Mouse (Mus musculus) CH12.LX (cell line): ENCODE measurements around the gene P4ha2. TPM values are rescaled to one million over a fixed set of nuclear protein-coding genes. Genes with fewer than 3 reads are reported as not detected.

ENCODE experiments used
- DNase-seq: peaks from one replicate; pipeline ENCODE4 v3.0.0-alpha.2; 2013; ENCODE audit errors: extremely low read depth
- H3K27ac ChIP-seq: 2 replicates; pipeline ENCODE4 v1.5.1; 2012; ENCODE audit warnings: low read depth, mild to moderate bottlenecking, control low read depth, moderate library complexity; ENCODE audit not compliant: insufficient read depth
- H3K27me3 ChIP-seq: replicated peaks from 2 replicates; pipeline ENCODE3; 2012; ENCODE audit warnings: inconsistent platforms
- H3K36me3 ChIP-seq, 2 experiments: replicated peaks in 1 of 2; 2 replicates each; pipeline versions ENCODE3 to v1.6.1; 2012; ENCODE audit warnings: inconsistent platforms in 1 of 2, low read length in 1 of 2, mild to moderate bottlenecking in 1 of 2, mixed read lengths in 1 of 2, moderate library complexity in 1 of 2; ENCODE audit not compliant: control insufficient read depth in 1 of 2, insufficient read depth in 1 of 2
- H3K4me1 ChIP-seq, 2 experiments: 2 replicates each; pipeline ENCODE4 v1.6.1; 2012; ENCODE audit warnings: inconsistent platforms in 1 of 2, moderate library complexity in 1 of 2; ENCODE audit not compliant: insufficient read depth in 2 of 2, control insufficient read depth in 1 of 2
- H3K4me2 ChIP-seq: 2 replicates; pipeline ENCODE4 v1.6.1; 2012; ENCODE audit warnings: low read depth, mild to moderate bottlenecking, control low read depth; ENCODE audit not compliant: poor library complexity, insufficient read depth, severe bottlenecking
- H3K4me3 ChIP-seq, 3 experiments: fragments of 150-350 bp in 1 of 3; sonication (generic) in 1 of 3; replicated peaks in 1 of 3; 2 replicates each; pipeline versions ENCODE3 to v1.5.1; 2011 to 2012; ENCODE audit warnings: low read depth in 2 of 3, low read length in 2 of 3, mild to moderate bottlenecking in 2 of 3, moderate library complexity in 2 of 3, control low read depth in 1 of 3, improper control_type of control experiment in 1 of 3, inconsistent platforms in 1 of 3, mixed read lengths in 1 of 3; ENCODE audit not compliant: poor library complexity in 1 of 3
- H3K79me2 ChIP-seq: replicated peaks from 2 replicates; pipeline ENCODE4 v1.6.1; 2012; ENCODE audit warnings: mild to moderate bottlenecking, moderate library complexity; ENCODE audit not compliant: control insufficient read depth, poor library complexity, insufficient read depth, severe bottlenecking; ENCODE audit errors: extremely low read depth
- H3K9ac ChIP-seq: 2 replicates; pipeline ENCODE4 v1.6.1; 2012; ENCODE audit warnings: low read depth, mild to moderate bottlenecking, control low read depth, moderate library complexity; ENCODE audit not compliant: insufficient read depth
- H3K9me3 ChIP-seq: replicated peaks from 2 replicates; pipeline ENCODE3; 2012; ENCODE audit warnings: low read length, inconsistent platforms, mixed read lengths
- BHLHE40 ChIP-seq: IDR thresholded peaks from 2 replicates; pipeline ENCODE4 v1.6.1; 2011; ENCODE audit warnings: mild to moderate bottlenecking, low read depth, low read length, improper control_type of control experiment
- ETS1 ChIP-seq: conservative IDR thresholded peaks from 2 replicates; pipeline ENCODE4 v1.6.1; 2012; ENCODE audit warnings: low read depth, mild to moderate bottlenecking, inconsistent platforms, low read length, improper control_type of control experiment, moderate library complexity
- HCFC1 ChIP-seq: IDR thresholded peaks from 2 replicates; pipeline ENCODE4 v1.6.1; 2012; ENCODE audit warnings: low read depth, mild to moderate bottlenecking, inconsistent platforms, low read length, improper control_type of control experiment
- IRF4 ChIP-seq: IDR thresholded peaks from 2 replicates; pipeline ENCODE4 v1.6.1; 2014; ENCODE audit warnings: low read depth, mild to moderate bottlenecking, inconsistent platforms, low read length, improper control_type of control experiment
- JUN ChIP-seq: IDR thresholded peaks from 2 replicates; pipeline ENCODE4 v1.6.1; 2011; ENCODE audit warnings: low read depth, mild to moderate bottlenecking, low read length, improper control_type of control experiment, moderate library complexity; ENCODE audit not compliant: insufficient read depth
- JUND ChIP-seq: conservative IDR thresholded peaks from 2 replicates; pipeline ENCODE4 v1.6.1; 2011; ENCODE audit warnings: low read depth, low read length, improper control_type of control experiment
- MEF2A ChIP-seq: IDR thresholded peaks from 2 replicates; pipeline ENCODE4 v1.6.1; 2014; ENCODE audit warnings: low read depth, mild to moderate bottlenecking, inconsistent platforms, low read length, improper control_type of control experiment, borderline replicate concordance
- RAD21 ChIP-seq: IDR thresholded peaks from 2 replicates; pipeline ENCODE4 v1.6.1; 2011; ENCODE audit warnings: low read depth, mild to moderate bottlenecking, low read length, improper control_type of control experiment, moderate library complexity
- TBP ChIP-seq: conservative IDR thresholded peaks from 2 replicates; pipeline ENCODE4 v1.6.1; 2011; ENCODE audit warnings: low read depth, low read length, improper control_type of control experiment
- TCF12 ChIP-seq: IDR thresholded peaks from 2 replicates; pipeline ENCODE4 v1.6.1; 2014; ENCODE audit warnings: low read depth, mild to moderate bottlenecking, inconsistent platforms, low read length, improper control_type of control experiment
- USF1 ChIP-seq: IDR thresholded peaks from 2 replicates; pipeline ENCODE4 v1.6.1; 2014; ENCODE audit warnings: low read depth, mild to moderate bottlenecking, inconsistent platforms, low read length, improper control_type of control experiment
- ZKSCAN1 ChIP-seq: IDR thresholded peaks from 2 replicates; pipeline ENCODE4 v1.6.1; 2012; ENCODE audit warnings: low read depth, inconsistent platforms, low read length, improper control_type of control experiment, borderline replicate concordance
- ZNF384 ChIP-seq: IDR thresholded peaks from 2 replicates; pipeline ENCODE4 v1.6.1; 2012; ENCODE audit warnings: low read depth, low read length, improper control_type of control experiment, inconsistent platforms
- dilution Hi-C: fragments of 300-500 bp; cut with MboI; formaldehyde crosslinking; loops from 2 replicates; pipeline ENCODE4 v1.14.3; 2020; ENCODE audit warnings: low sequenced_read_pairs; ENCODE audit not compliant: extremely low pct_unique_long_range_greater_than_20kb, extremely low pct_ligation_motif_present
- in situ Hi-C: fragments of 300-500 bp; cut with MboI; formaldehyde crosslinking; loops from 3 replicates; pipeline ENCODE4 v1.14.3; 2019; ENCODE audit warnings: low sequenced_read_pairs, low pct_ligation_motif_present, low pct_unique_long_range_greater_than_20kb, mixed read lengths
- polyA plus RNA-seq: library from polyadenylated mRNA; unstranded; fragments of >175 nt; gene quantifications from 2 replicates; pipeline ENCODE4 v1.2.1, GENCODE M21; 2012; ENCODE audit warnings: low read depth; ENCODE audit not compliant: insufficient read length
- total RNA-seq, 2 experiments: library from RNA; depleted of rRNA; stranded (reverse); fragments of 300-350 nt in 1 of 2; fragments of >200 nt in 1 of 2; gene quantifications; 2 replicates each; pipeline ENCODE4 v1.2.3; 2012 to 2014

P4ha2 gene
- total and polyA plus RNA-seq, 3 experiments = 3.6 to 10.0 (median 7.9) TPM

DNA sequence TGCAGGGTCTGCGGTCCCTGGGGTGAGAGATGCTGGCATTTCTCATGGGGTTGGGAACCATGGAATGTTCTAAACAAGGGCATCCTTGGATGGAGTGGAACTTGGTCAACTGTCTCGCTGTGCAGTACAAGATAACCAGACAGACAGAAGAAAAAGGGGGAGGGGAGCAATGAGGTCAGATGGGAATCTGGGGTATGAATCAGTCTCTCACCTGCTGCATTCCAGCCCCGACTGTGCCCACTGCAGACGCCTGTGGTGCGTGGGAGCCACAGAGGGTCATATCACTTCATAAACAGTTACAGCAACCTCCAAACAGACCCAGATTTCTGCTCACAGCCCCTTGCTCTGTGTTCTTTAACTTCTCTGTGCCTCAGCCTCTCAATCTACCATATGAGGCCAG, 33.5 kb upstream of the P4ha2 start:
- Histone ChIP-seq H3K4me2 (no peak overlapping the region), H3K9me3 (no peaks in the 10 kb centered on the region), H3K4me3 (no peak overlapping the region), H3K79me2 (no peaks in the 10 kb centered on the region), H3K9ac (no peak overlapping the region), H3K4me1 (peaks cover 3 to 20% of the 10 kb centered on the region in 2 experiments), H3K27ac (no peak overlapping the region), H3K36me3 (no peaks in the 10 kb centered on the region), H3K27me3 (no peaks in the 10 kb centered on the region)
- TF ChIP-seq ETS1 = no peak
- no peak for TF ChIP-seq USF1
- no peak for TF ChIP-seq MEF2A
- TF ChIP-seq TBP = no peak
- dilution Hi-C loops (no loop called here), in situ Hi-C loops (no loop called here)
- no peak for DNase-seq

DNA sequence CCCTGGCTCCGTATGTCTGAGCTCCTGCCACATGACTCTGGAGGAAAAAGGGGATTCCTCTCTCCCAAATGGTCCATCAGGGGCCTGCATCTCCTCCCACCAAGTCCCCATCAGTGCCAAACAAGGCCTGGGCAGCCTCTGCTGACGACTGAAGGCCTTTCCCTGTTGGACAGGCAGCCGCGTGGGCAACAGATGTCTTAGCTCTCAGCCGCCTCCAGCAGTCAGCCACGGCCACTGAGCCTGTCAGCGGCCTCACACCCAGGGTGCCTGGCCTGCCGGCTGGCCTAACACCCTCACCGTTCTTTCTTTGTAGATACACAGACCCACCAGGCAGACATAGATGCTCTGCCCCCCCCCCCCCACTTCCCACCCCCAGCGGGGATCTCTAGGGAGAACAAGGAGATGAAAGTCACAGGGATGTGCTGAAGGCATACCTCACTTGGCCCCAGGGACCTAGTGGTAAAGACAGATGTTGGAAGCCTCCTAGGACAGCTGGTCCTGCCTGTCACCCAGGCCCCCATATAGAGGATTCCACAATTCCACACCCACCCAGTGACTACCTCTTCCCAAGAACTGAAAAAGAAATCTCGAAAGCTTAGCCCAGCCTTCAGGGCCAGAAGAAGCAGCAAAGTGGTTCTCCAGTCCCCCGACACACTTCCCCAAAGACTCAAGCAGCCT, 32.4 kb upstream of the P4ha2 start:
- in situ Hi-C loops (no loop called here), dilution Hi-C loops (no loop called here)
- no peak overlapping the region for H3K4me2 ChIP-seq
- H3K4me3 ChIP-seq = no peak overlapping the region
- H3K4me1 ChIP-seq = peaks cover 5 to 24% of the 10 kb centered on the region in 2 experiments
- TF ChIP-seq JUND (no peak), JUN (no peak), ZNF384 (no peak), TCF12 (no peak), IRF4 (no peak), HCFC1 (no peak), BHLHE40 (no peak), RAD21 (no peak), ZKSCAN1 (no peak)
- H3K36me3 ChIP-seq = no peaks in the 10 kb centered on the region
- H3K9me3 ChIP-seq = no peaks in the 10 kb centered on the region
- DNase-seq = no peak
- no peak overlapping the region for H3K27ac ChIP-seq
- no peaks in the 10 kb centered on the region for H3K27me3 ChIP-seq
- H3K9ac ChIP-seq = no peak overlapping the region
- no peaks in the 10 kb centered on the region for H3K79me2 ChIP-seq
